Mouse (Mus musculus): ENCODE measurements around the gene Gm21866. TPM values are rescaled to one million over a fixed set of nuclear protein-coding genes. Genes with fewer than 3 reads are reported as not detected.
"Not testable (repeated sequence)": the region's sequence is repeated elsewhere in the genome, so short reads cannot be mapped to it uniquely, and the experiment has no call there.

Gene Gm21866
- not detected in 2 replicates for polyA plus RNA-seq (2014; fragmentation: Nextera tagmentation; extraction: Ambion mirVana)

- not testable (repeated sequence) for ATAC-seq (replicated peaks; ENCODE audit: insufficient number of reproducible peaks, low FRiP score, low TSS enrichment, low read depth); H3K4me2 ChIP-seq (ENCODE audit: low read depth, low read length); H3K36me3 ChIP-seq (replicated peaks; ENCODE audit: control insufficient read depth, insufficient read depth, low read depth, low read length); H3K27ac ChIP-seq (replicated peaks; ENCODE audit: low read depth, low read length); DNase-seq (ENCODE audit: low spot score); H3K27me3 ChIP-seq (ENCODE audit: control insufficient read depth, insufficient read depth, low read length); H3K4me3 ChIP-seq (ENCODE audit: low read depth, low read length); H3K9ac ChIP-seq (replicated peaks; ENCODE audit: low read length); H3K9me3 ChIP-seq (replicated peaks; ENCODE audit: control insufficient read depth, low read length); H3K4me1 ChIP-seq (ENCODE audit: control insufficient read depth, insufficient read depth, low read length)
- WGBS, result 50% methylated on average over 1 of the region's 3 CpGs
These were observed at the start of gene Gm21866 for GRCm38 (mm10) chrY:13465479-13465878. TSS of gene Gm21866 (minus strand) at chrY:13465579.

- not testable (repeated sequence) for ATAC-seq (replicated peaks; ENCODE audit: insufficient number of reproducible peaks, low FRiP score, low TSS enrichment, low read depth); H3K4me1 ChIP-seq (ENCODE audit: control insufficient read depth, insufficient read depth, low read length); DNase-seq (ENCODE audit: low spot score); H3K4me2 ChIP-seq (ENCODE audit: low read depth, low read length); H3K36me3 ChIP-seq (replicated peaks; ENCODE audit: control insufficient read depth, insufficient read depth, low read depth, low read length); H3K4me3 ChIP-seq (ENCODE audit: low read depth, low read length); H3K27ac ChIP-seq (replicated peaks; ENCODE audit: low read depth, low read length); H3K9ac ChIP-seq (replicated peaks; ENCODE audit: low read length); H3K9me3 ChIP-seq (replicated peaks; ENCODE audit: control insufficient read depth, low read length); H3K27me3 ChIP-seq (ENCODE audit: control insufficient read depth, insufficient read depth, low read length)
- WGBS, result no CpG with 5 or more reads among the region's 1 CpGs
These were observed 28.3 kb upstream of the Gm21866 start, which contains the start of gene Gm20773 for GRCm38 (mm10) chrY:13493726-13494125. TSS of gene Gm20773 (plus strand) at chrY:13494026.

Other genes starting within 250 kb of the Gm21866 start
- gene Gm21828, start 241.7 kb downstream of the Gm21866 start, polyA plus RNA-seq (2014; fragmentation: Nextera tagmentation; extraction: Ambion mirVana), result not detected in 2 replicates
- not detected in 2 replicates for gene Gm21440, start 213.2 kb downstream of the Gm21866 start, polyA plus RNA-seq (2014; fragmentation: Nextera tagmentation; extraction: Ambion mirVana)
- gene Gm21454, start 213.1 kb downstream of the Gm21866 start, polyA plus RNA-seq (2014; fragmentation: Nextera tagmentation; extraction: Ambion mirVana), result not detected in 2 replicates
- gene Gm21725, start 116.5 kb downstream of the Gm21866 start, polyA plus RNA-seq (2014; fragmentation: Nextera tagmentation; extraction: Ambion mirVana), result not detected in 2 replicates
- not detected in 2 replicates for gene Gm20773, start 28.4 kb upstream of the Gm21866 start, polyA plus RNA-seq (2014; fragmentation: Nextera tagmentation; extraction: Ambion mirVana)

All from embryonic facial prominence, embryonic 11.5 days (tissue).